Mouse (Mus musculus): ENCODE data around the gene Kdm4b.

Kdm4b gene

DNA sequence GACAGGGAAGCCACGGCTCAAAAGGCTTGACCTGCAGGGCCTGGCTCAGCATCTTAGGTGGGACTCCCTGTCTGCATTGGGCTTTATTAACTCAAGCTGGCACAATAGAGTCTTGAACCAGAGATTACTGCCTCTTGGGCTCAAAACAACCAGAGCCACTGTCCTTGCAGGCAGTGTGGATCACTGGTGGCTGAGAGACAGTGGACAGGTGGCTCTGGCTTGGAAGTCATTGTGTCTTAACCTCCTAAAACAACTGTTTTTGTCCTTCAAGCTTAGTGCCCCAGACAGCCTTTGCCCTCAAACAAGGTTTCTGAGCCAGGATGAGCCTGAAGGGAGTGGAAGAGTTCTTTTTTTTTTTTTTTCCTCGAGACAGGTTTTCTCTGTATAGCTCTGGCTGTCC is 19.5 kb downstream of the Kdm4b start:
- DNase-seq (ENCODE audit: low read depth, low spot score), result no peak

- no peak for DNase-seq (ENCODE audit: low read depth, low spot score)
These were observed 22.3 kb downstream of the Kdm4b start for GRCm38 (mm10) chr17:56348128-56348527.

- DNase-seq (ENCODE audit: low read depth, low spot score), result no peak
These were observed 22.7 kb downstream of the Kdm4b start for GRCm38 (mm10) chr17:56348586-56348985.

DNA sequence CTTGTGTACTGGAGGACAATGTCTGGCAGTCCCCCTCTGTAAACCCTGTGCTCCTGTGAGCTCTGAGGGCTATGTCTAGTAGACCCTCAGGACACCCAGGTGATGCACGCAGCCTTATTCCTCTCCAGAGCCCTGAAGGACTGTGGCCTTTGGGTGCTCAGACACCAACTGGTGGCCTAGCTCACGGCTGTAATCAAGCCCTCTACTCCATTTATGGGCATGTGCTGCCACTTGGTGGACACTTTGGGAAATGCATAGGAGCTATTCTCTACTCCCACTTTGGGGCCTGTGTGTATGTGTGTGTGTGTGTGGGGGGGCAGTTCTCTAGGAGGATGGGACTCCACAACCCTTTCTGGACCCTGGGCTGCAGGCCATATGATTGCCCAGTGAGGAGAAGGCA is 24.8 kb downstream of the Kdm4b start:
- peak; percentile 37 for DNase-seq (ENCODE audit: low read depth, low spot score)

- DNase-seq (ENCODE audit: low read depth, low spot score), result peak; percentile 74
These were observed 31.3 kb downstream of the Kdm4b start for GRCm38 (mm10) chr17:56356921-56357885.

DNA sequence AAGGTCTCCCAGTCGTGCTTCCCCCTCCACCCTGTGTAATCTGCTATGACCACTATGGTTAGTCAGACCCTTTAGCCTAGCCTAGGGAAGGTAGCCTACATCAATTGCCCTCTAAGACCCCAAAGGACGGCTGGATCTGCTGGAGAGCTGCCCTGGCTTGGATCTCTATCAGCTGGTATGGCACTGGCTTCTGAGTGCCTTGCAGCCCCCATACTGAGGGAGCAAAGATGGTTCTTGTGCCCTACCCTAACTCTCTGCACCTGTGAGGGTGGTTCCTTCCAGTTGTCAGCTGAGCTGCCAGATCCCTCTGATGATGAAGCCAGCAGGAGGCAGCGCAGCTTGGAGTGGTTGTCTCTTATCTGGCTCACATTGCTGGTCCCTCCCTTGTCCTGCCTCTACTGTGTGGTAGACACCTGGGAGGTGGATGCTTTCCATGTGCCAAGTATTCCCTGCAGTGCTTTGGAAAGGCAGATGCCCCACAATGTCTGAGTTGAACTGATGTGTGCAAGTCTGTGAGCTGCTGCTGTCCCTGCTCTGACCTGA is 33.4 kb downstream of the Kdm4b start:
- no peak for DNase-seq (ENCODE audit: low read depth, low spot score)

GRCm38 (mm10) chr17:56359864-56360263 is 34.0 kb downstream of the Kdm4b start:
- no peak for DNase-seq (ENCODE audit: low read depth, low spot score)

- no peak for DNase-seq (ENCODE audit: low read depth, low spot score)
These were observed 34.6 kb downstream of the Kdm4b start for GRCm38 (mm10) chr17:56360451-56360850.

- no peak for DNase-seq (ENCODE audit: low read depth, low spot score)
These were observed 35.7 kb downstream of the Kdm4b start for GRCm38 (mm10) chr17:56361542-56361941.

GRCm38 (mm10) chr17:56365791-56366673 is 40.2 kb downstream of the Kdm4b start:
- no peak for DNase-seq (ENCODE audit: low read depth, low spot score)

DNA sequence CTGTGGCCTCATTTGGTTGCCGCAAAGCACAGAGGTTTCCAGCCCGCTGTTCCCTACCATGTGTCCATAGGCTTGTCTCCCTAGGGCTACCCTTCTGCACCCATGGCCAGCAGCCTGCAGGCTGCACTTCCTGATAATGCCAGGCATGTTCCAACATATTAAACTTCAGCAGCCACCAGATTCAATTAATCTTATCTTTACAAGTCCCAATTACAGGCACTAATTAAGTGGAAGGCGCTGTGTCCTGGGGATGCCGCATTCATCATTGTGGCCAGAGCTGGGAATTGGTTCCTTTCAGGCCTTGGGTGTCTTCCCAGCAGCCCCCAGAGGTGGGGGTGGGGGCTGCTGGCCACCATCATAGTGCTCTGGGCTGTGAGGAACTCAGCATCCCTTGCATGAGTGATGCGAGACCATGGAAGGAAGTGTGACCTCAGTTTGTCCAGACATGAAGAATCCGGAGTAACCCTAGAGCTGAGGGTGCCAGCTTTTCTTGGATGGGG is 42.5 kb downstream of the Kdm4b start:
- no peak for DNase-seq (ENCODE audit: low read depth, low spot score)

- no peak for DNase-seq (ENCODE audit: low read depth, low spot score)
These were observed 44.2 kb downstream of the Kdm4b start for GRCm38 (mm10) chr17:56370090-56370489.

- DNase-seq (ENCODE audit: low read depth, low spot score), result no peak
These were observed 45.3 kb downstream of the Kdm4b start for GRCm38 (mm10) chr17:56371029-56371660.

DNA sequence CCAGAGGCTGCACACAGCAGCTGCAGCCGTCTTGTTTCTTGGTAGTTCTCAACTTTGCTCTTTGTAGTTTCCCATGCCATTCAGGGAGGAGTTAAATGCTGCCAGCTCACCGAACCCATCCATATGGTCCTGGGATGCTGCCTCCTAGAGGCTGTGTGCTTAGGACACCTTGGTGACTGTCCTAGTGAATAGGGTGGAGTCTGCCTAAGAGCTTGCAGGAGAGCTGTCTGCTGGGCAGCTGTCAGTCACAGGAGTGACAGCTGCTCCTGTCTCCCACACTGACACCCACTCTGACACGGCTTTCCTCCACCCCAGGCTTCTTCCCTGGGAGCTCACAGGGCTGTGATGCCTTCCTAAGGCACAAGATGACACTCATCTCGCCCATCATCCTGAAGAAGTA is 46.2 kb downstream of the Kdm4b start:
- no peak for DNase-seq (ENCODE audit: low read depth, low spot score)

DNA sequence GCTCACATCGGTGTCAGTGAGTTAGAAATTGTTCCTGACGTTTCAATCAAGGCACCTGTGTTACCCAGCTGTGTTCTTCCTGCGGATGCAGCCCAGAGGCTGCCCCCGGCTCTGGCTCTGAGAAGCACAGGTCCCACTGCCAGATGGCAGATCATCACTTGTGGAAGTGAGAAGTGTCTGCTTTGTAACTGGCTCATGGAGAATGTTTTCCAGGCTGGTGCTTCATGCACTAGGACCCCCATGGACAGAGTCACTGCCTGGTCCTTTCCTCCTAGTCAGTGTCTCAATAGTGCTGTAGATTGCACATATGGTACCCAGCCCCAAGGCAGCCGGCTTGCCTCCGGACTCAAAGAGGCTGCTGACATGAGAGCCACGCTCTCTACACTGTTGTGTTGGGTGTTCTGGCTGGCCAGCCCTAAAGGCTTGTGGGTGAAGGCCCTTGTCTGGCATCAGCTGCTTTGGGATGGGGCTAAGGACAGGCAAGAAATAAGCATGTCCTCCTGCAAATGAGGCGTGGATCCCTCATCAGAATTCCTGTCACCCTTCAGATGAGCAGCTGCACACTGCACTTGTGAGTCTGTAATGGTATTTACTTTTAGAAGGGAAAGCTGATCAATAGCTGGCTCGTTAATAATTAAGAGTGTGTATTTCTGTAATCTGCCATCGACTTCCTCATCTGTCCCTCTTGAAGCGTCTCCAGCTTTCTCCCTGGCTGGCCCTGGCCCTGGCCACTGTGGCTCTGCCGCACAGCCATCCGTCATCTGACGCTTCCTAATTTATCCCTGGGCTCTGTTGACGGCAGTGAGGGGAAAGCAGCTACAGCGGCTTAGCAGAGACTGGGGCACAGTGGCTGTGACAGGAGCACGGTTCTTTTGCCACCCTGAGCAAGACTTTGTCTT is 47.5 kb downstream of the Kdm4b start:
- no peak for DNase-seq (ENCODE audit: low read depth, low spot score)

DNA sequence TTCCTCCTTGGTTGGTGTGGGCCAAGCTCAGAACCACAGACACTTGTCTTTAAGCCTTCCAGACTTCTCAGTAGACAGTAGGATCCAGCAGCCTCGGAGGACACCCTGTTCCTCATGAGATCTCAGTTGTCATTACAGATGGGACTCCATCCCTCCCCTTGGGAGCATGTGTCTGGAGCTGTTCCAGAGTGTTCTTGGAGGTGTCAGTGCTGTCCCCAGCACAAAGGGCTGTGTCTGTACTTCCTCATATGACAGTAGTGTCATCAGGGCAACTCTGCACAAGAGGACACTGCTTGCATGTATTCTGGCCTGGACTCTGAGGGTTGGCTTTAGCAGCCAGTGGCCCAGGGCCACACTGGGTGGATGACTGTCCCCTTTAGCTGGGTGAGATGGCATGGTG is 49.0 kb downstream of the Kdm4b start:
- DNase-seq (ENCODE audit: low read depth, low spot score), result no peak

DNA sequence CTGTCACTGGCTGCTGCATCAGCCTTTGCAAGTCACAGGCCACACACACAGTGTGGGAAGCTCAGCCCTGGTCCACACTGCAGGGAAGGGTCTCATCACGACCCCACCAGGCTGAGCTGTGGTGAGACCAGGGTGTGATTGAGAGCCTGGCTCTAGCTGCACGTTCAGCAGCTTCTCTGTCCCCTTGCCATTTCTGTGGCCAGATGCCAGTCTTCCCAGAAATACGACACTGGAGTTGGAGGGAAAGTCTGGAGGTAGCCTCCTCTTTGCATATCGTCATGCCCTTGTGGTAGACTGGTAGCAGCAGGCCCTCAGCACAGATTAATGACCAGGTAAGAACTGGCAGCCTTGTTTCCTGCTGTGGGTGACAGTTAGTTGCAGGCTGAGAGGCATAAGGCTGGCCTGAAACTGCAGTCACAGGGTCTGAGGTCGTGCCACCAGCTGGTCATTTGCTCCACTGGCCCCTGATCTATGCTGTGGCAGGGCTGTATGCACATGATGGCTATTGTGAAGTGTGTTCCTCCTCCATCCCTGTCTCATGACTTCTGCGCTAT is 53.5 kb downstream of the Kdm4b start:
- DNase-seq (ENCODE audit: low read depth, low spot score), result no peak

GRCm38 (mm10) chr17:56380286-56380685 is 54.4 kb downstream of the Kdm4b start:
- DNase-seq (ENCODE audit: low read depth, low spot score), result no peak

- DNase-seq (ENCODE audit: low read depth, low spot score), result no peak
These were observed 55.3 kb downstream of the Kdm4b start for GRCm38 (mm10) chr17:56381183-56381582.

DNA sequence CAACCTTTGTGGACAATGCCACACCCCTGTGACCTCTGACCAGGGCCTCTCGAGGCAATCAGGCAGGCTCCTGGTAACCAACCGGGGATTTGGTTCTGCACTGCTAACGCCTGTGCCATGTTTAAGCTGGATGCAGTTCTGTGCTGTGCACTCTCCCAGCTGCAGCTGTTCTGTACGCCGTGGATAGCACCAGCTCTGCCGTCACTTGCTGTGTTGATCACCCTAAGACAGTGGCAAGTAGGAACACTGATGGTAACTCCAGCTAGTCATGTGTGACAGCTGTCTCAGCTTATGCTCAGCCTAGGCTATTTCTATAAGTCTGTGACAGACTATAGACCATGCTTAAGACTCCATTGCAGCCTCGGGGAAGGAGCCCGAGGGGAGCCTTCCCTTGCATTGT is 57.1 kb downstream of the Kdm4b start:
- no peak for DNase-seq (ENCODE audit: low read depth, low spot score)

Measured in embryo, embryonic 11.5 days (tissue).